Mouse (Mus musculus) midbrain, embryonic 10.5 days (tissue): ENCODE measurements at regions not wholly inside any gene's neighbourhood (a gene's known extent, or its start where the extent isn't known, plus 50 kb on each side); places are given as distances from the start of the nearest gene placed in this dataset.

Experiments used
- DNase-seq: peaks from one replicate; pipeline ENCODE4 v3.0.0-alpha.2; 2017; ENCODE audit warnings: low spot score
- H3K27ac ChIP-seq: fragments of 300-500 bp; sonication (generic); replicated peaks from 2 replicates; pipeline ENCODE4 v1.5.1; 2016; ENCODE audit warnings: mild to moderate bottlenecking
- H3K27me3 ChIP-seq: fragments of 300-500 bp; sonication (generic); 2 replicates; pipeline ENCODE4 v1.6.1; 2016; ENCODE audit warnings: low read depth, mild to moderate bottlenecking; ENCODE audit not compliant: poor library complexity, severe bottlenecking
- H3K36me3 ChIP-seq: fragments of 300-500 bp; sonication (generic); 2 replicates; pipeline ENCODE4 v1.6.1; 2016; ENCODE audit warnings: mild to moderate bottlenecking, moderate library complexity
- H3K4me1 ChIP-seq: fragments of 300-500 bp; sonication (generic); 2 replicates; pipeline ENCODE4 v1.6.1; 2016
- H3K4me3 ChIP-seq: fragments of 300-500 bp; sonication (generic); 2 replicates; pipeline ENCODE4 v1.5.1; 2016; ENCODE audit warnings: mild to moderate bottlenecking, moderate library complexity
- H3K9me3 ChIP-seq: fragments of 300-500 bp; sonication (generic); replicated peaks from 2 replicates; pipeline ENCODE4 v1.6.1; 2016; ENCODE audit warnings: mild to moderate bottlenecking
- WGBS: fragments of 180-500 bp; shearing (Covaris S2); methylation state at CpG from one replicate; pipeline ENCODE4 v1.1.7; 2016; 5-methylcytosine and 5-hydroxymethylcytosine counted together

- WGBS, result 86% methylated on average over 6 of the region's 6 CpGs
- no peak for DNase-seq
- Histone ChIP-seq H3K9me3 (no peaks in the 10 kb centered on the region), H3K27me3 (no peaks in the 10 kb centered on the region), H3K36me3 (no peaks in the 10 kb centered on the region), H3K4me1 (no peaks in the 10 kb centered on the region), H3K27ac (no peak overlapping the region), H3K4me3 (no peak overlapping the region)
These were observed 56.3 kb upstream of the Slc5a12 start for GRCm38 (mm10) chr2:110540570-110541357.

GRCm38 (mm10) chr2:110541358-110541737 is 55.8 kb upstream of the Slc5a12 start:
- no peak for DNase-seq
- H3K27ac ChIP-seq, result no peak overlapping the region
- H3K27me3 ChIP-seq, result no peaks in the 10 kb centered on the region
- H3K9me3 ChIP-seq, result no peaks in the 10 kb centered on the region
- H3K36me3 ChIP-seq, result no peaks in the 10 kb centered on the region
- H3K4me1 ChIP-seq, result no peaks in the 10 kb centered on the region
- WGBS, result 89% methylated on average over 5 of the region's 5 CpGs
- H3K4me3 ChIP-seq, result no peak overlapping the region
